Mouse (Mus musculus) retina, adult 2 months (tissue): ENCODE measurements around the gene Rfx4.

Experiments used
- DNase-seq: peaks from one replicate; pipeline ENCODE4 v3.0.0-alpha.2; 2012; ENCODE audit warnings: low read depth, low spot score

The Rfx4 gene

GRCm38 (mm10) chr10:84758483-84759431 is 2.9 kb downstream of the Rfx4 start:
- DNase-seq, result no peak

DNA sequence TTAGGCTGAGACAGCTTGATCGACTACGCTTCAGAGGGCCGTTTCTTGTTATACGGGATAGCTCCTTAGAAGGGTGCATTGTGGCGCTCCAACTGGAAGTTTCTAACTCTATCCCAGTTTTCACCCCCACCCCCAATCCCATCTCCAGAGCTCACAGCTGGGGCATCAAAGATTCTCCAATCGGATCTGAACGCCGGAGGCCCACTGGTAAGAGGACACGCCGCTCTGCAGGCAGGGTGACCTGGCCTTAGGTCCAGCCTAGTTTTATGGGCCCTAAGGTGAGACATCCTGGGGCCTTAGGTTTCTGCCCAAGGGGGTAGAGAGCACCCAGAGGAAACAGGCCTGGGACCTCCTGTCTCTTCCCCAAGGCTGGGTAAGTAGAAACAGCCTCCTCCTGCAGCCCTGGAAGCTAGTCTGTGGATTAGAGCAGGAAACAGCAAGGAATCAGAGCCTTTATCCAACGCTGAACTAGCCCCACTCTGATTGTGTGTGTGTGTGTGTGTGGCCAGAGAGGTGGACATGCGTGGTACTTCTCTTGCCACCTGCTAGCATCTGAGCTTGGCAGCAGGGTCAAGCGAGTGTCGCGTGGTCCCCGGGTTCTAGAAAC is 3.8 kb downstream of the Rfx4 start:
- DNase-seq, result no peak

GRCm38 (mm10) chr10:84760118-84761111 is 4.6 kb downstream of the Rfx4 start:
- DNase-seq, result no peak

DNA sequence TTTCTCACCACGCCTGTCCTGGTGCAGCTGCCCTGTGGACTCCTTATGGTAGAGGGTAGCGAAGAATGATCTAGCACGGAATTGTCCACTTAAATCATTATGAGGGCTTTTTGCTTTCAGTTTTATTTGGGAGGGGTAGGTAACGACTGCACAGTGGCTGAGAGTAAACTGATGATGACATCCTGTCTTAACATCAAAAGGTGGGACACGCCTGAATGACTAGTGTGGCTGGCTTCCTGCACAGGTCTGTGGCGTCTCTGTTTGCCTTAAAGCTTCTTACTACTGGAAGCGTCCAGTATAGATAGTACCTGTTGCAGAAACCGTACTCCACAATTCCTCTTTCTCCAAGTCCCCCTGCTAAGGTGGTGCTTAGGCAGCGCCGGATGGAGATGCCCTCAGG is 12.9 kb downstream of the Rfx4 start:
- DNase-seq, result no peak

DNA sequence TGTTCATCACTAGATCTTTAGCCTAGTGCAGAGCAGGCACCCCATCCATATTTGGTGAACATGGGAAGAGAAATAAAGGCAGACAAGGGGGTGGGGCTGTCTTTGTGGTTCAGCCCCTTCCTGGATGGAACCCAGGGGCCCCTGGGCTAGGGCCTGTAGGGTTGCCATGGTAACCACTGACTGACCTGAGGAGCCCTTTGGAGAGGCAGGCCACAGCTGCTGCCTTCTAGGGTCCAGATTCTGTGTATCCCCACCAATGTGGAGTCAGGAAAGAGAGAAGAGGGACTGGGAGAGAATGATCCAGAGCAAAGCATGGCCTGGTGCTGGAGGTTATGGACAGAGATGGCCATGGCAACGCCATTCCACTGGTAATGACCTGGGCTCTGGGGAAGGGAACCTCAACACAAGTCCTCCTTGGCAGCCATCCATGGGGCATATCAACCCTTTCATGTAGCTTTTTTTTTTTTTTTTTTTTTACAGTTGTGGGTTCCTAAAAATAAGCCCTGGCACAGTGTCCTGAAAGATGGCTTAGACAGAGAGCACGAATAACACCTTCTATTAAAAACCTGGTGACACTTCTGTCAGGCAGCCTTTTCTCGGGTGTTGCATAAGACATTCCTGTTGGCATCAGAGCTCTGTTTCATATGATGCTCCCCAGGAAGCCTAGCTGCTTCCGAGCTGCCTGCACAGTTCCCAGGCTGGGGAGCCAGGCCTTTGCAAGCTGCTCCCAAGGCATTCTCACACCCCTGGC is 16.7 kb downstream of the Rfx4 start:
- DNase-seq, result no peak

GRCm38 (mm10) chr10:84773889-84774288 is 18.0 kb downstream of the Rfx4 start:
- DNase-seq, result no peak

- no peak for DNase-seq
Observed at GRCm38 (mm10) chr10:84774573-84774972, 18.7 kb downstream of the Rfx4 start.

DNA sequence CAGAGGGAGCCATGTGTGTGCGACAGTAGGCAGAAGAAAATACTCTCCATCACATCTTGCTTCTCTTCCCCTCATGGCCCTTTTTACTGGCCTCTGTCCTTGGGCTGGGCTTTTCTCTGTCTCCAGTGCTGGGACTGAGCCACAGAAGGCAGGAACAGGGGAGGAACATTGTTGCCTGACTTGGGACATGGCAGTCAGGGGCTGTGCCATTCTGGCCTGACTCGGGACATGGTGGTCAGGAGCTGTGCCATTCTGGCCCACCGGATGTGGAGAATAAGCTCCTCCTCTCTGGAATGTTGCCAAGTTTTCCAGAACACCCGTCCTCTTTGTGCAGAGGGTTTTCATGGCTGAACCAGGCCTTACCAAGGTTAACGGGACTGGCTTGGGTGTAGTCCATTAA is 21.2 kb downstream of the Rfx4 start:
- no peak for DNase-seq

GRCm38 (mm10) chr10:84777974-84778373 is 22.1 kb downstream of the Rfx4 start:
- no peak for DNase-seq

- DNase-seq, result no peak
Observed at GRCm38 (mm10) chr10:84780828-84781227, 25.0 kb downstream of the Rfx4 start.

GRCm38 (mm10) chr10:84785339-84785738 is 29.5 kb downstream of the Rfx4 start:
- no peak for DNase-seq

GRCm38 (mm10) chr10:84790323-84790722 is 34.5 kb downstream of the Rfx4 start:
- DNase-seq, result no peak

- DNase-seq, result no peak
Observed at GRCm38 (mm10) chr10:84791181-84791580, 35.3 kb downstream of the Rfx4 start.

DNA sequence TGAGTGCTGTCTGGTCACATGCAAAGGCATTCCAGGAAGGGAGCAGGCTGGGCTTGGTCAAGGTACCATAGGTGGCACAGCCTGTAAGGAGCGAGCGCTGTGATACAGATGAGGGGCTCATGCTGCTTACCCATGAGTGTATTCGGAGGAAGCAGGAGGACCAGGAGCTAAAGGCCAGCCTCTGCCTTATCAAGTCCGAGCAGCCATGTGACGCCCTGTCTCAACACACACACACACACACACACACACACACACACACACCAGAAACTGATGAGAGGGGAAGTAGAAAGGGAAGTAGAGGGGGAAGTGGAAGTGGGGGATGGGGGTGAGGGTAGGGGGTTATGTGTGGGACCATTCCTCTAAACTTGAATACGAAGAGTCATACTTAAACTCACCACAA is 45.7 kb downstream of the Rfx4 start:
- DNase-seq, result no peak

GRCm38 (mm10) chr10:84803216-84803844 is 47.5 kb downstream of the Rfx4 start:
- no peak for DNase-seq

GRCm38 (mm10) chr10:84805576-84805975 is 49.7 kb downstream of the Rfx4 start:
- no peak for DNase-seq

DNA sequence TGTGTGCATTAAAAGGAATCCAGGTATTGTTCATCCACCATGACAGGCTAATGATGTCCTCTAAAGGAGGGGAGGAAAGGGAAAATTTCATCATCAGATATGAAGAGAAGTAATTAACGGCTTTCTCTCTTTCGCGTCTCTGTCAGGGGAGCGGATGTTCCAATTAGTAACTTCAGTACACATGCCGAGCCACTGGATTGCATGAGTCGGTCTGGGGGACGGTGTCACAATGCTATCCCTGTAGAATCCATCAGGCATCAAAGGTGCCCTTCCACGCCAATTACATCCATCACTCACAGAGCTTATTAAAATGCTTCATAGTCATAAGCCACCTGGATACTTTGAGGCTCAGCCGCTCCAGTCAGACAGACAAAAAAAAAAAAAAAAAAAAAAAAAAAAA is 51.3 kb downstream of the Rfx4 start:
- DNase-seq, result no peak

GRCm38 (mm10) chr10:84810030-84810849 is 54.4 kb downstream of the Rfx4 start:
- no peak for DNase-seq

DNA sequence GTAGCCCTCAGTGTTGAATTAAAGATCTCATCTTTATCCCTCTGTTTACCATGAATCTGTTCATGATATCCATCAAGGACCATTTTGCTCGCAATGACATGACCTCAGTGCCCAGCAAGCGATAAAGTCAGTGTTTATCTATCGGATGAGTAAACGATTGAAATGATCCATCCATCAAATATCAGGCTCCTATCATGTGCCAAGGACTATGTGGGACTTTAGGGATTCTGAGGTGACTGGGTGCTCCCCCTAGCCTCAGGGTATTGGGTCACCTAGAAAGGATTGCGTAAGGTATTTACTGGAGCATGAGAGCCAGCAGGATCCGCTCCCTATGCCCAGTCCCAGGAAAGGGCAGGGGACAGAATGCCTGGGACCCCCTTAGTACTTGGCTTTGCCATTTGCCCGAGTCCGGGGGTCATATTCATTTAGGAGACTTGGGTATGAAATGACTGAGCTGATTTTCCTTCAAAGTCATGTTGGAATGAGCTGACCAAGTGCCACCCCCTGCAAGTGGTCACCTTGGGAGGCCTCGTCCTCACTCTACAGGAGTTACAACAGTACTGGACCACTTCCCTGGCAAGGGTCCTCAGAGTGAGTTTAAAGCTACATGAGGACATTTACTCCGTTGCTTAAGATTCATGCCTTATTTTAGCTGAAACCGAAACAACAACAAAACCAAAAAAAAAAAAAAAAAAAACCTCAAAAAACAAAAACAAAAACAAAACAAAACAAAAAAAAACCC is 55.5 kb downstream of the Rfx4 start:
- DNase-seq, result no peak
